Mouse (Mus musculus) limb, embryonic 11.5 days (tissue): ENCODE data around the gene Dapk3. TPM values are rescaled to one million over a fixed set of nuclear protein-coding genes. Genes with fewer than 3 reads are reported as not detected.
"Not testable (repeated sequence)": the region's sequence is repeated elsewhere in the genome, so short reads cannot be mapped to it uniquely, and the experiment has no call there.

Experiments
- ATAC-seq: fragments of 200-750 bp; cut with Nextera tagmentation; 2 replicates; pipeline ENCODE4 v1.8.0; 2017; ENCODE audit warnings: low read depth; ENCODE audit not compliant: insufficient number of reproducible peaks, low FRiP score, low TSS enrichment
- DNase-seq: peaks from one replicate; pipeline ENCODE4 v3.0.0-alpha.2; 2015; ENCODE audit warnings: low spot score
- H3K27ac ChIP-seq: fragments of 300-500 bp; sonication (generic); replicated peaks from 2 replicates; pipeline ENCODE4 v1.5.1; 2014; ENCODE audit warnings: low read depth, mild to moderate bottlenecking, low read length
- H3K27me3 ChIP-seq: fragments of 300-500 bp; sonication (generic); 2 replicates; pipeline ENCODE4 v1.6.1; 2014; ENCODE audit warnings: mild to moderate bottlenecking, low read length, mixed read lengths; ENCODE audit not compliant: control insufficient read depth, insufficient read depth
- H3K36me3 ChIP-seq: fragments of 300-500 bp; sonication (generic); 2 replicates; pipeline ENCODE4 v1.6.1; 2014; ENCODE audit warnings: mild to moderate bottlenecking, low read length, moderate library complexity, mixed read lengths; ENCODE audit not compliant: control insufficient read depth, insufficient read depth
- H3K4me1 ChIP-seq: fragments of 300-500 bp; sonication (generic); 2 replicates; pipeline ENCODE4 v1.6.1; 2014; ENCODE audit warnings: low read length, mixed read lengths; ENCODE audit not compliant: control insufficient read depth, insufficient read depth
- H3K4me2 ChIP-seq: fragments of 300-500 bp; sonication (generic); 2 replicates; pipeline ENCODE4 v1.6.1; 2014; ENCODE audit warnings: low read depth, mild to moderate bottlenecking, moderate library complexity; ENCODE audit not compliant: severe bottlenecking
- H3K4me3 ChIP-seq: fragments of 300-500 bp; sonication (generic); 2 replicates; pipeline ENCODE4 v1.5.1; 2014; ENCODE audit warnings: low read depth, low read length
- H3K9ac ChIP-seq: fragments of 300-500 bp; sonication (generic); 2 replicates; pipeline ENCODE4 v1.6.1; 2014; ENCODE audit warnings: mild to moderate bottlenecking, low read length
- H3K9me3 ChIP-seq: fragments of 300-500 bp; sonication (generic); 2 replicates; pipeline ENCODE4 v1.6.1; 2016; ENCODE audit warnings: low read length; ENCODE audit not compliant: control insufficient read depth
- WGBS: fragments of 180-500 bp; shearing (Covaris S2); extraction: QIAGEN DNeasy Blood & Tissue Kit; methylation state at CpG from one replicate; pipeline ENCODE4 v1.1.7; 2014; 5-methylcytosine and 5-hydroxymethylcytosine counted together
- polyA plus RNA-seq: library from polyadenylated mRNA; unstranded; fragments of >200 nt; fragmentation: Nextera tagmentation; extraction: Ambion mirVana; gene quantifications from 2 replicates; pipeline ENCODE4 v1.2.1, GENCODE M21; 2014

Dapk3 gene
- polyA plus RNA-seq, 1 experiment from 2014 or later, result 43.3 TPM

DNA sequence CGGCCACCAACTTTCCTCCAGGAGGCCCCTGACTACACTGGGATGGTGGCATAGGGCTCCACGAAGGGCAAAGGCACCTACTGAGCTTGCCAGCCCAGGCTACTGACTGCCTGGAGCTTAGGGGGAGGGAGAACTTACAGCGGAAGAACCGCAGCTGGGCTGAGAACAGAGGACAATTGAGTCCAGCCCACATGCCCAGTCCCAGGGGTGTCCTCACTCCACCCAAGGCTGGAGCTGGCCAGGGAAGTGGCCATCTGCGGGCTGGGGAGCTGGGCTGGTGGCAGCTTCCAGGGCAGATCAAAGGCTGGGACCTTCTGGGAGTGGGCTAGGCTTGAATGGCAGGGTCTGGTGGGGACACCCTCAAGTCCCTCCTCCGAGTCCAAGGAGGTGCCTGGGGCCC lies 28.1 kb upstream of the Dapk3 start:
- Histone ChIP-seq H3K27ac (no peak overlapping the region), H3K9ac (no peak overlapping the region), H3K4me1 (no peaks in the 10 kb centered on the region), H3K4me3 (no peak overlapping the region), H3K4me2 (no peak overlapping the region), H3K27me3 (no peaks in the 10 kb centered on the region), H3K9me3 (no peaks in the 10 kb centered on the region), H3K36me3 (peaks cover 52% of the 10 kb centered on the region)
- WGBS, result 85% methylated on average over 6 of the region's 6 CpGs
- ATAC-seq, result no peak
- no peak for DNase-seq

DNA sequence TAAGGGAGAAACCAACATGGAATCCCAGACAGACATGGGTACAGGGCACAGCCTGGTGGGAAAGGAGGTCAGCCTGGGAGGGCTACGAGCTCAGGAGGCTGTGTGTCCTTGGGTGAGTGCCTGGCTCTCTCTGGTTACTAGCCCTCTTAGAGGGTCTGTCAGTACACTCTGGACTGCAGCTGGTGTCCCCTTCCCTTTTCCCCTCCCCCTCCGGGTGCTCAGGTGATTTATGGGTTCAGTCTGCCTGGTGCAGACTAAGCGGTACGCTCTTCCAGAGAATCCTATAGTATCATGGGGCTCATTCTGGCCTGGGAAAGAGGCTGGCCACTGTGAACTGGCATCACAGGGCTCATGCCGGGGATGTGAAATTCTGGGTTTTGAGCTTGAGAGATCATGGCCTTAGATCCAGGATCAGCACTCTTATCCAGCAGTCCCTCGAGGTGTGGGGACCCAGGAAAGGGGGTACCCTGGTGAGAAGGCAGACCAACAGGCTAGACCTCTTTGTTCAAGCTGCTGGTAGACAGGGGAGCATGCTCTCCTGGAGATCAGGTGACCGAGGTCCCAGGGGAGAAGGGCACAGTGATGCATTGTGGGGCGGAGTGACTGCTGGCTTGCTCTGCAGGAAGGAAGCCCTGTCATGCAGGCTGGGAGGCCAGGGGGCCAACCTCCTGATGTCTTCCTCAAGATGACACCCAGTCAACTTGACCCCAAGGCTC lies 21.0 kb upstream of the Dapk3 start:
- H3K27me3 ChIP-seq, result no peaks in the 10 kb centered on the region
- DNase-seq (no peak), ATAC-seq (no peak)
- H3K36me3 ChIP-seq, result peaks cover 30% of the 10 kb centered on the region
- no peak overlapping the region for H3K4me3 ChIP-seq
- no peak overlapping the region for H3K9ac ChIP-seq
- no peak overlapping the region for H3K27ac ChIP-seq
- H3K9me3 ChIP-seq, result no peaks in the 10 kb centered on the region
- H3K4me2 ChIP-seq, result no peak overlapping the region
- WGBS, result 67% methylated on average over 8 of the region's 8 CpGs
- H3K4me1 ChIP-seq, result peaks cover 10% of the 10 kb centered on the region

DNA sequence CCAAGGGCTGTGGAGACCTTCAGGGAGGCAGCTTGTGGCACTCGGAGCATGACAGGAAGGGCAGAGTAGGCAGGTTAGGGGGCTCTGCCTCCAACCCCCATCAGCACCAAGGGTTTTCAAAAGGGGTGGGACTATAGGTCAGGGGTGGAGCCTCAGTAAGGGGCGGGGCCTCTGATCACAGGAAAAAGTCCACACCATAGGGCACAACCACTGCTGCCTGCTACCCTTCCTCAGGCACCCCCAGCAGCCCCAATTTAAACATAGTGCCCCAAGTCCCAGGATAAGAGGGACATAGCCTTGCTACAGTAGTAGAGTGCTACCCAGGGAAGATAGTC lies 20.5 kb upstream of the Dapk3 start:
- no peak for DNase-seq

DNA sequence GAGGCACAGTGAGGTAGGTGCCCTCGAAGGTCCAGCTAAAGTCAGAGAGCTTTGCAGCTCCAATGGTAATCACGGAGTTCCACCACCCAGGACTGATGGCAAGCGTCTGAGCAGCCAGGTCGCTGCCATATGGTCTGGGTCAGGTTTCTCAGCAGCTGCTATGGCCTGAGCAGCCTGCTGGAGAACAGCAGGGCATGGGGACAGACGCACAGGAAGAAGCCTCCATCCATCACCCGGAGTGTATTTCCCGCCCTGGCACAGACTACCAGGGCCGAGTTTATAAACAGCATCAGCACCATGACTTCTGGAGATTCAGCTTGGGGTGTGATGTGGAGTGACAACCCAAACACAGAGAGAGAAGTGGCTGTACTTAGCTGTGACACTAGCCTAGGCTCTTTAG lies 17.7 kb upstream of the Dapk3 start:
- Histone ChIP-seq H3K36me3 (peaks cover 10% of the 10 kb centered on the region), H3K4me1 (peaks cover 17% of the 10 kb centered on the region), H3K27me3 (no peaks in the 10 kb centered on the region), H3K4me3 (0 out of 2 replicates have a peak overlapping the region, but pooled peaks have one; percentile 0), H3K9me3 (no peaks in the 10 kb centered on the region), H3K27ac (no peak overlapping the region), H3K4me2 (no peak overlapping the region), H3K9ac (no peak overlapping the region)
- ATAC-seq, result no peak
- WGBS, result 59% methylated on average over 8 of the region's 8 CpGs
- no peak for DNase-seq

More for the DNA sequence above, 20.5 kb upstream of the Dapk3 start:
- Histone ChIP-seq H3K9ac (no peak overlapping the region), H3K27ac (no peak overlapping the region), H3K4me2 (no peak overlapping the region), H3K4me3 (no peak overlapping the region), H3K9me3 (no peaks in the 10 kb centered on the region), H3K27me3 (no peaks in the 10 kb centered on the region), H3K36me3 (peaks cover 26% of the 10 kb centered on the region), H3K4me1 (peaks cover 12% of the 10 kb centered on the region)
- ATAC-seq, result no peak
- 74% methylated on average over 2 of the region's 2 CpGs for WGBS

DNA sequence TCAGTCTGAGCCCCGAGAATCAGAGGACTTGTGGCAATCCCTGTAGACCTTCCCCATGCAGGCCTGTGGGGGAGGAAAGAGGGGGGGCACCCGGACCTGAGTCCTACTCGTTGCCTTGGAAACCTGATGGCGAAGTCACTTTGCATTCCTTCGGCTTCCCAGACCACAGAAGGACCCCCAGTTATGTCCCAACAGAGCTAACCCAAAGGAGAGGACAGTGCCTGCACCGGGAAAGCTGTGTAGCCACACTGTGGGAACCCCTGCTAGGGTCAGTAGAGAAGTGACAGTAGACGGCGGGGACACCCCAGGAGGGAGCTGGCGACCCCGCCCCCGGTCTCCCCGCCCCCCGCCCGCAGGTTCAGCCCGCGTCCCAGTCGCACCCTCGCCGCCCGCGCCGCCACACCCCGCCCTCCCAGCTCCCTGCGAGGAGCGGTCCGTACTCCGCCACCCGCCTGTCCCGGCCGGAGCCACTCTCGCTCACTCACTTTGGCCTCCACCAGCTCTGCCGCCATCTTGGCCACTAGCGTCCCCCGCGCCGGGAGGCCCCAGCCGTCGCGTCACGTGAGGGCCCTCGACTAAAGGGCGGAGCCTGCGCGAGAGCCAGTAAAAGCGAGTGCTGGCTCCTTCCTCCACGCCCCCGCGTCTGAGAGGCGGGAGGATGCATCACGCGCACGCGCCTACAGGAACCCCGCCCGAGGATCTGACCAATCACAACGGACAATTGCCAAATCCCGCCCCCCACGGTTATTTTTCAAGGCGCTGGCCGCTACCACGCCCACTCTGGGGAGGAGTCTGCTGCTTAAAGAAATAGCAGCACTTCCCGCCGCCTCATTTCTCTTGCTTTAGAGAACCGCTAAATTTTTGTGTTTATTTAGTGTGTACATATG lies 15.4 kb upstream of the Dapk3 start, which contains the start of gene Pias4:
Gene Pias4 (minus strand): TSS at position 724 of the 887 bp plus-strand sequence.
- Histone ChIP-seq H3K27me3 (no peaks in the 10 kb centered on the region), H3K4me3 (peak within 1 kb of the TSS; percentile 91), H3K36me3 (peaks cover 5% of the 10 kb centered on the region), H3K4me1 (peaks cover 12% of the 10 kb centered on the region), H3K9ac (peak within 1 kb of the TSS; percentile 81), H3K9me3 (no peaks in the 10 kb centered on the region), H3K27ac (peak within 1 kb of the TSS; percentile 38; the same call in 1 of the 2 replicates), H3K4me2 (peak within 1 kb of the TSS; percentile 91)
- ATAC-seq (peak; percentile 87), DNase-seq (peak; percentile 100)
- WGBS, result under 1% methylated on average over 53 of the region's 64 CpGs

DNA sequence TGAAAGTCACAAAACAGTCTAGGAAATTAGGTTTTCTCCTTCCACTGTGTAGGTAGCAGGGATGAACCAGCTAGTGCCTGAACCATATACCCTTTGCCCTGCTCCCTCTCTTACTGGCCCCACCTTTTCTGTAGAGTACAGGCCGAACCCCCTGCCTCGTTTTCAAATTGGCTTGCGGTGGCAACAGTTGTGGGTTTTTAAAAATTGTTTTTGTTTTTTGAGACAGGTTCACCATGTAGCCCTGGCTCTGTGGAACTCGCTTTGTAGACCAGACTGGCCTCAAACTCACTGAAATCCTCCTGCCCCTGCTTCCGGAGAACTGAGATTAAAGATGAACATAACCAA lies 14.7 kb upstream of the Dapk3 start:
- no peak for DNase-seq
- Histone ChIP-seq H3K4me3 (peak overlapping the region; percentile 91), H3K27ac (peak overlapping the region; percentile 38; the same call in 1 of the 2 replicates), H3K9me3 (no peaks in the 10 kb centered on the region), H3K36me3 (peaks cover 2% of the 10 kb centered on the region; the same call in 1 of the 2 replicates), H3K9ac (no peak overlapping the region), H3K4me2 (peak overlapping the region; percentile 91), H3K27me3 (no peaks in the 10 kb centered on the region), H3K4me1 (peaks cover 12% of the 10 kb centered on the region)
- peak; percentile 65 for ATAC-seq
- WGBS, result 12% methylated on average over 5 of the region's 5 CpGs

DNA sequence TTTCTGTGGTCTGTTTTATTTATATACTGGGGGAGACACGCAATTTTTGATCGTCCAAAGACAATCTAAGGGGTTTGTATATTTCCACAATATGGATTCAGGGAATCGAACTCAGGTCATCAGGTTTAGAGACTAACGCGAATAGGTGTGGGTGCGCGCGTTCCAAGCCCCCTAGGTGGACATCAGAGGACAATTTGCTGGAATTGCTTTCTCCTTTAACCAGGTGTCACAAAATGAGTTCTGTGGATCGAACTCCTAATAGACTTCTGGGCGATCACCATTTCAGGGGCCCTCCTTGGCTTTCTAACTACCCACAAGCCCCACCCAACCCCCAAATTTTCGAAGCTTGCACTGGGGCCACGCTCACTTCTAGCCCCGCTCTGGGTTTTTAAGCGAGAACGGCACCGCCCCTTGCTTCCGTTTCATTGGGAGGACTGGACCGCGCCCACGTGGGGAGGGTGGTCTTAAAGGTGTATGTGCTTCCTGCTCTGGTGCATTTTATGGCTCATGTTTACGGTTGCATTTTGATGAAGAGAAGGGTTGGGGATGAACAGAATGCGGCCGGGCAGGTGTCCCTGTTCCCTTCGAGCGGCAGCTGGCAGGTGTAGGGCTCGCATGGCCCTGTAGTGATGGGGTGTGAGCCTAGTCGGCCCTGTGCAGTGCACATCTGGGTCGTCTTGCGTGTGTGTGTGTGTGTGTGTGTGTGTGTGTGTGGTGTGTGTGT lies 14.1 kb upstream of the Dapk3 start:
- no peaks in the 10 kb centered on the region for H3K27me3 ChIP-seq
- H3K4me1 ChIP-seq, result peaks cover 16% of the 10 kb centered on the region
- H3K36me3 ChIP-seq, result peaks cover 2% of the 10 kb centered on the region; the same call in 1 of the 2 replicates
- peak overlapping the region; percentile 34; the same call in 1 of the 2 replicates for H3K9ac ChIP-seq
- DNase-seq (peak; percentile 85), ATAC-seq (0 out of 2 replicates have a peak, but pooled peaks have one; percentile 23)
- 4% methylated on average over 29 of the region's 29 CpGs for WGBS
- H3K9me3 ChIP-seq, result no peaks in the 10 kb centered on the region
- peak overlapping the region; percentile 91 for H3K4me3 ChIP-seq
- H3K27ac ChIP-seq, result peak overlapping the region; percentile 38; the same call in 1 of the 2 replicates
- H3K4me2 ChIP-seq, result peak overlapping the region; percentile 91

DNA sequence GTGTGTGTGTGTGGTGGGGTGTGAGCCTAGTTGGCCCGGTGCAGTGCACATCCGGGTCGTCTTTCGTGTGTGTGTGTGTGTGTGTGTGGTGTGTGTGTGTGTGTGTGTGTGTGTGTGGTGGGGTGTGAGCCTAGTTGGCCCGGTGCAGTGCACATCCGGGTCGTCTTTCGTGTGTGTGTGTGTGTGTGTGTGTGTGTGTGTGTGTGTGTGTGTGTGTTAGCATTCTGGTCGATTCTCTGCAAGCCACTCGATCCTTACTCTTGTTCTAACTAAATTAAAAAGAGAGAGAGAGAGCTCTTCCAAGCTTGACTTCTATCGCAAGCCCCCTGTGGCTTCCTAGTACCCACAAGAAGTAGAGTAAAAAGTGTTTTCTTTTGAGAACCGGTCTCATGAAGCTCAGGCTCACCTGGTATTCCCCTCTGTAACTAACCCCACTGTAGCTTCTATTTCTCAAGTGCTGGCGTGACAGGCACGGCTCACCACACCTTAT lies 13.3 kb upstream of the Dapk3 start:
- H3K27ac ChIP-seq, ATAC-seq, DNase-seq, H3K36me3 ChIP-seq, H3K9ac ChIP-seq, H3K27me3 ChIP-seq, H3K4me2 ChIP-seq, H3K9me3 ChIP-seq, H3K4me3 ChIP-seq: not testable (repeated sequence)
- H3K4me1 ChIP-seq, result peaks cover 20% of the 10 kb centered on the region
- WGBS, result 47% methylated on average over 14 of the region's 14 CpGs
